Mouse (Mus musculus) lung, postnatal 0 days (tissue): Measurements from ENCODE around the gene Amotl2.

Source experiments
- CTCF ChIP-seq: IDR thresholded peaks from 2 replicates; pipeline ENCODE4 v1.5.1; 2016; ENCODE audit warnings: antibody characterized with exemption, mild to moderate bottlenecking
- EP300 ChIP-seq: IDR thresholded peaks from 2 replicates; pipeline ENCODE4 v1.6.1; 2016; ENCODE audit warnings: antibody characterized with exemption, mild to moderate bottlenecking, control low read depth

GRCm38 (mm10) chr9:102717164-102717885, 853 bp downstream of the Amotl2 start:
- TF ChIP-seq CTCF (peak; percentile 63), EP300 (peak; percentile 66)
